Mouse (Mus musculus) MEL (cell line): ENCODE data around the gene Eif2b3. TPM values are rescaled to one million over a fixed set of nuclear protein-coding genes. Genes with fewer than 3 reads are reported as not detected.

Source experiments
- DNase-seq: peaks from one replicate; pipeline ENCODE4 v3.0.0; 2011; ENCODE audit warnings: low read depth, low spot score
- H3K27ac ChIP-seq: 2 replicates; pipeline ENCODE4 v1.5.1; 2012; ENCODE audit warnings: low read depth, mild to moderate bottlenecking, control low read depth, low read length, moderate library complexity; ENCODE audit not compliant: control insufficient read depth
- H3K27me3 ChIP-seq, 2 experiments: fragments of 150-350 bp in 1 of 2; sonication (generic) in 1 of 2; 2 replicates each; pipeline ENCODE4 v1.6.1; 2012; ENCODE audit warnings: low read length in 2 of 2, mild to moderate bottlenecking in 2 of 2, improper control_type of control experiment in 1 of 2, moderate library complexity in 1 of 2; ENCODE audit not compliant: insufficient read depth in 2 of 2, control insufficient read depth in 1 of 2
- H3K36me3 ChIP-seq, 2 experiments: 2 replicates each; pipeline ENCODE4 v1.6.1; 2012 to 2014; ENCODE audit warnings: low read length in 2 of 2, improper control_type of control experiment in 1 of 2, inconsistent platforms in 1 of 2, mild to moderate bottlenecking in 1 of 2; ENCODE audit not compliant: insufficient read depth in 2 of 2, control insufficient read depth in 1 of 2
- H3K4me1 ChIP-seq, 2 experiments: fragments of 150-350 bp in 1 of 2; sonication (generic) in 1 of 2; 2 replicates each; pipeline ENCODE4 v1.6.1; 2012; ENCODE audit warnings: low read length in 2 of 2, improper control_type of control experiment in 1 of 2, mild to moderate bottlenecking in 1 of 2; ENCODE audit not compliant: insufficient read depth in 2 of 2, control insufficient read depth in 1 of 2
- H3K4me3 ChIP-seq, 2 experiments: fragments of 150-350 bp in 1 of 2; sonication (generic) in 1 of 2; 2 replicates each; pipeline ENCODE4 v1.5.1; 2012; ENCODE audit warnings: low read depth in 2 of 2, low read length in 2 of 2, mild to moderate bottlenecking in 2 of 2, moderate library complexity in 2 of 2, control low read depth in 1 of 2, improper control_type of control experiment in 1 of 2; ENCODE audit not compliant: control insufficient read depth in 1 of 2, insufficient read depth in 1 of 2
- H3K79me2 ChIP-seq: 2 replicates; pipeline ENCODE4 v1.6.1; 2012; ENCODE audit warnings: mild to moderate bottlenecking, low read length, moderate library complexity; ENCODE audit not compliant: control insufficient read depth, poor library complexity, insufficient read depth
- H3K9ac ChIP-seq: 2 replicates; pipeline ENCODE4 v1.6.1; 2012; ENCODE audit warnings: low read depth, mild to moderate bottlenecking, control low read depth, low read length, moderate library complexity; ENCODE audit not compliant: control insufficient read depth, poor library complexity, severe bottlenecking
- H3K9me3 ChIP-seq: fragments of 150-350 bp; sonication (generic); replicated peaks from 2 replicates; pipeline ENCODE4 v1.6.1; 2012; ENCODE audit warnings: mild to moderate bottlenecking, low read length, improper control_type of control experiment, moderate library complexity; ENCODE audit not compliant: insufficient read depth
- BHLHE40 ChIP-seq: IDR thresholded peaks from 2 replicates; pipeline ENCODE4 v1.6.1; 2012; ENCODE audit warnings: low read depth, mild to moderate bottlenecking, inconsistent platforms, low read length, improper control_type of control experiment, borderline replicate concordance
- CTCF ChIP-seq, 3 experiments: IDR thresholded peaks in 2 of 3; conservative IDR thresholded peaks in 1 of 3; 2 replicates each; pipeline ENCODE4 v1.5.1; 2011 to 2012; ENCODE audit warnings: low read length in 3 of 3, low read depth in 2 of 3, mild to moderate bottlenecking in 2 of 3, improper control_type of control experiment in 1 of 3, inconsistent platforms in 1 of 3, mixed read lengths in 1 of 3, moderate library complexity in 1 of 3; ENCODE audit not compliant: control insufficient read depth in 1 of 3, insufficient read depth in 1 of 3, poor library complexity in 1 of 3, severe bottlenecking in 1 of 3
- ELF1 ChIP-seq: IDR thresholded peaks from 2 replicates; pipeline ENCODE4 v1.6.1; 2014; ENCODE audit warnings: low read depth, mild to moderate bottlenecking, inconsistent platforms, low read length, improper control_type of control experiment, moderate library complexity
- EP300 ChIP-seq, 2 experiments: IDR thresholded peaks; 2 replicates each; pipeline ENCODE4 v1.6.1; 2011; ENCODE audit warnings: improper control_type of control experiment in 2 of 2, low read length in 2 of 2, low read depth in 1 of 2, mild to moderate bottlenecking in 1 of 2
- ETS1 ChIP-seq: IDR thresholded peaks from 2 replicates; pipeline ENCODE4 v1.6.1; 2012; ENCODE audit warnings: low read depth, mild to moderate bottlenecking, inconsistent platforms, low read length, improper control_type of control experiment, moderate library complexity
- GABPA ChIP-seq: IDR thresholded peaks from 2 replicates; pipeline ENCODE4 v1.6.1; 2012; ENCODE audit warnings: low read depth, mild to moderate bottlenecking, inconsistent platforms, low read length, improper control_type of control experiment, moderate library complexity
- HCFC1 ChIP-seq: IDR thresholded peaks from 2 replicates; pipeline ENCODE4 v1.6.1; 2012; ENCODE audit warnings: low read depth, mild to moderate bottlenecking, inconsistent platforms, low read length, improper control_type of control experiment, moderate library complexity
- KAT2A ChIP-seq: conservative IDR thresholded peaks from 2 replicates; pipeline ENCODE4 v1.6.1; 2012; ENCODE audit warnings: low read depth, low read length, improper control_type of control experiment, inconsistent platforms
- MYB ChIP-seq: IDR thresholded peaks from 2 replicates; pipeline ENCODE4 v1.6.1; 2011; ENCODE audit warnings: mild to moderate bottlenecking, low read depth, low read length, improper control_type of control experiment
- NELFE ChIP-seq: IDR thresholded peaks from 2 replicates; pipeline ENCODE4 v1.6.1; 2011; ENCODE audit warnings: low read depth, low read length, improper control_type of control experiment
- POLR2A ChIP-seq, 2 experiments: IDR thresholded peaks; 2 replicates each; pipeline ENCODE4 v1.6.1; 2011 to 2012; ENCODE audit warnings: low read length in 2 of 2, mild to moderate bottlenecking in 2 of 2, control low read depth in 1 of 2, improper control_type of control experiment in 1 of 2, low read depth in 1 of 2, moderate library complexity in 1 of 2; ENCODE audit not compliant: control insufficient read depth in 1 of 2, insufficient read depth in 1 of 2, poor library complexity in 1 of 2
- RAD21 ChIP-seq: IDR thresholded peaks from 2 replicates; pipeline ENCODE4 v1.6.1; 2011; ENCODE audit warnings: mild to moderate bottlenecking, low read depth, low read length, improper control_type of control experiment
- RCOR1 ChIP-seq: IDR thresholded peaks from 2 replicates; pipeline ENCODE4 v1.6.1; 2012; ENCODE audit warnings: low read depth, mild to moderate bottlenecking, inconsistent platforms, low read length, improper control_type of control experiment
- SIN3A ChIP-seq: IDR thresholded peaks from 2 replicates; pipeline ENCODE4 v1.6.1; 2012; ENCODE audit warnings: low read length, improper control_type of control experiment, inconsistent platforms
- SMC3 ChIP-seq: IDR thresholded peaks from 2 replicates; pipeline ENCODE4 v1.6.1; 2011; ENCODE audit warnings: low read depth, low read length, improper control_type of control experiment
- TBP ChIP-seq: IDR thresholded peaks from 2 replicates; pipeline ENCODE4 v1.8.0; 2011; ENCODE audit warnings: low read depth, low read length, improper control_type of control experiment
- TCF12 ChIP-seq: IDR thresholded peaks from 2 replicates; pipeline ENCODE4 v1.6.1; 2014; ENCODE audit warnings: low read depth, mild to moderate bottlenecking, inconsistent platforms, low read length, improper control_type of control experiment, moderate library complexity
- USF2 ChIP-seq, 2 experiments: IDR thresholded peaks; 2 replicates each; pipeline ENCODE4 v1.6.1; 2011 to 2012; ENCODE audit warnings: improper control_type of control experiment in 2 of 2, low read length in 2 of 2, borderline replicate concordance in 1 of 2, inconsistent platforms in 1 of 2, low read depth in 1 of 2, mild to moderate bottlenecking in 1 of 2; ENCODE audit not compliant: insufficient read depth in 1 of 2
- polyA plus RNA-seq, 2 experiments: library from polyadenylated mRNA; stranded (reverse) in 1 of 2; unstranded in 1 of 2; fragments of >175 nt in 1 of 2; fragments of >200 nt in 1 of 2; gene quantifications; 2 replicates each; pipeline versions ENCODE4 v1.2.1 to v1.2.4; 2012; ENCODE audit warnings: low replicate concordance in 2 of 2, low read depth in 1 of 2; ENCODE audit not compliant: insufficient read length in 2 of 2, insufficient read depth in 1 of 2, missing spikeins in 1 of 2
- total RNA-seq: library from RNA; depleted of rRNA; stranded (reverse); fragments of 300-350 nt; gene quantifications from 2 replicates; pipeline ENCODE4 v1.2.3, GENCODE M21; 2012

Gene Eif2b3
- total and polyA plus RNA-seq, 3 experiments = 77.5 to 79.3 TPM; not detected in 1

DNA sequence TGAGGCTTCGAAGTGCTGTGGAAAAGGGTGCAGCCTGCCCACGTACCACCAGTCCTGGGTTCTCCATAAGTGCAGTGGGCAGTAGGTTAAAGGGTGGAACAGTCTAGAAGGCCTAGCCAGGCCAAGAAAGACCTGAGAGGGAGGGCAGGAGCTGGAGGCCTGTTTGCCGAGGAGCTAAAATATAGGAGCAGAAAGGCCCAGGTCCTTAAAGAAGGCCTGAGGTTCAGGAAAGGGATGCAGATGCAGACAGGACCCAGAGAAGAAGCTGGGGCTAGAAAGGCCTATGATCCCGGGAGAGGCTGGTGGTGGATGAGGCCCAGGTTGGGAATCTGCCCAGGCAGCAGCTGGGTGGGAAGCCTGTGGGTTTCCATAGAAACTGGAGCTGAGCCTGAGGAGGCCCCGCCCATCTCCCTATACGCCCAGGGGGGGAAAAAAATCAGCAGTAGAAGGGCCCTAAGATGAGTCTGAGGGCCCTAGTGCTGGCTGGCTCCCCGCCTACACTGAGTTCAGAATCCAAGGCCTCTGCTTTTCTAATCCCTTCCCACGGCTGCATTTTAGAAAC lies 106.2 kb downstream of the Eif2b3 start, which contains the start of gene Btbd19 (continued):
- TF ChIP-seq MYB = no peak
- TF ChIP-seq CTCF (IDR thresholded peaks at IDR 0.05 in 2 of 3, conservative IDR thresholded peaks at IDR 0.05 in 1 of 3; ENCODE audit: control insufficient read depth in 1 of 3, insufficient read depth in 1 of 3, low read depth in 2 of 3, low read length in 3 of 3, poor library complexity in 1 of 3, severe bottlenecking in 1 of 3) = no peak

DNA sequence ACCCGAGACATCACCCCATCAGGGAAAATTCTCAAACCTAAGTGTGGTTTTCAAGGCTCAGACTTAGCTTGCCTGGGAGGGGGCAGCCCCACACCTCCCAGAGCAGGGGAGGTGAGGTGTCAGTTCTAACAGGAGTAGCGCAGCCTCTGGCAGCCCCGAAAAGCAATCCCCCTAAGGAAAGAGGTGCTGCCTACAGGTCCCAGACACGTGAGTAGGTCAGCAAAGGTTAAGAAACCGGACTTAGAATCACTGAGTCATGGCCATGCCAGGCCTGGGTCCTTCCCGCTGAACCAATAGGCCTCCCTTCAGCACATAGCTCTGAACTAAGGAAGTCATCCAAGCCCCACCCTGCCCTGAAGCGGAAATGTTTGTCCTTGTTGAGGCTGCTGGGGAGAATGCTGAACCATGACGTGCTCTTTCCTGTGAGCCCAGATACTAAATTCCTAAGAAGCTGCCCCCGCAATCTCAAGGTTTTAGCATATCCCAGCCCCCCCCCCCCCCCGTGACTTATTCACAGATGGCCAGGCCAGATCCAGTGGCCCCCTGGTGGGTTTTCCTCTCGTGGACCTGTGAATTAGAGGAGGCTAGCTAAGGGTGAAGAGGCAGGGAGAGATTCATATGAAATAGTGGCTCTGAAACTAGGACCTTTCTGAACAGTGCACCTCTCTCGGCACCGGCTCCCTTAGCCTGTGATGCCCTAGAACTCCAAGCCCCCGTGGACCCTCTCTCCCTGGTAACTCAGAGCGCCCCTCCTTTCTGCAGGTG lies 106.9 kb downstream of the Eif2b3 start:
- Histone ChIP-seq H3K36me3 (peaks cover 0 to 30% of the 10 kb centered on the region in 2 experiments; a peak in 2 of 4 replicates), H3K27ac (peak overlapping the region; percentile 100), H3K4me1 (peaks cover 5 to 36% of the 10 kb centered on the region in 2 experiments), H3K4me3 (peak overlapping the region; percentile 7 to 20; a peak in 3 of 4 replicates), H3K9ac (peak overlapping the region; percentile 83), H3K79me2 (peaks cover under 1% of the 10 kb centered on the region; the same call in 1 of the 2 replicates), H3K27me3 (no peaks in the 10 kb centered on the region), H3K9me3 (no peaks in the 10 kb centered on the region)
- DNase-seq = peak; percentile 92
- TF ChIP-seq SIN3A = no peak
- 0 out of 2 replicates have a peak, but pooled peaks have one; percentile 63 for TF ChIP-seq HCFC1
- TF ChIP-seq RAD21 = no peak
- no peak for TF ChIP-seq SMC3
- 0 out of 2 replicates have a peak, but pooled peaks have one; percentile 12 for TF ChIP-seq TCF12
- TF ChIP-seq RCOR1 = no peak
- TF ChIP-seq BHLHE40 = peak; percentile 34; the same call in 1 of the 2 replicates
- TF ChIP-seq USF2 (IDR thresholded peaks at IDR 0.05; ENCODE audit: borderline replicate concordance in 1 of 2, insufficient read depth in 1 of 2, low read depth in 1 of 2, low read length in 2 of 2) = no peak
- TF ChIP-seq KAT2A = no peak
- TF ChIP-seq NELFE = peak; percentile 43; the same call in 1 of the 2 replicates
- TF ChIP-seq GABPA = no peak
- TF ChIP-seq POLR2A (IDR thresholded peaks at IDR 0.05; ENCODE audit: control insufficient read depth in 1 of 2, insufficient read depth in 1 of 2, low read depth in 1 of 2, low read length in 2 of 2, poor library complexity in 1 of 2) = peak; percentile 43 to 79
- peak; percentile 51; the same call in 1 of the 2 replicates for TF ChIP-seq ETS1
- TF ChIP-seq TBP = peak; percentile 58; the same call in 1 of the 2 replicates
- peak in 1 of 2 experiments; percentile 7; a peak in 1 of 4 replicates for TF ChIP-seq EP300 (IDR thresholded peaks at IDR 0.05; ENCODE audit: low read depth in 1 of 2, low read length in 2 of 2)
- TF ChIP-seq ELF1 = peak; percentile 66
